Mouse (Mus musculus) forebrain, embryonic 14.5 days (tissue): Measurements from ENCODE around the gene Slc39a5. TPM values are rescaled to one million over a fixed set of nuclear protein-coding genes. Genes with fewer than 3 reads are reported as not detected.
A peak's percentile ranks its signal among the peaks of the same experiment; 100 is the strongest.

Experiments
- ATAC-seq: fragments of 200-750 bp; cut with Nextera tagmentation; 2 replicates; pipeline ENCODE4 v1.8.0; 2017; ENCODE audit warnings: mild to moderate bottlenecking, moderate library complexity
- DNase-seq: peaks from one replicate; pipeline ENCODE4 v3.0.0-alpha.2; 2015; ENCODE audit warnings: low spot score
- H3K27ac ChIP-seq: fragments of 300-500 bp; sonication (generic); 2 replicates; pipeline ENCODE4 v1.5.1; 2014; ENCODE audit warnings: low read depth, mild to moderate bottlenecking, control low read depth, low read length, moderate library complexity
- H3K27me3 ChIP-seq: fragments of 300-500 bp; sonication (generic); replicated peaks from 2 replicates; pipeline ENCODE4 v1.6.1; 2014; ENCODE audit warnings: low read length, control low read depth, mixed read lengths; ENCODE audit not compliant: control insufficient read depth, insufficient read depth
- H3K36me3 ChIP-seq: fragments of 300-500 bp; sonication (generic); 2 replicates; pipeline ENCODE4 v1.6.1; 2014; ENCODE audit warnings: low read length, control low read depth; ENCODE audit not compliant: control insufficient read depth, insufficient read depth
- H3K4me1 ChIP-seq: fragments of 300-500 bp; sonication (generic); 2 replicates; pipeline ENCODE4 v1.6.1; 2014; ENCODE audit warnings: antibody characterized with exemption, low read length, control low read depth; ENCODE audit not compliant: control insufficient read depth, insufficient read depth
- H3K4me2 ChIP-seq: fragments of 300-500 bp; sonication (generic); 2 replicates; pipeline ENCODE4 v1.6.1; 2014; ENCODE audit warnings: mild to moderate bottlenecking, control low read depth, low read length
- H3K4me3 ChIP-seq: fragments of 300-500 bp; sonication (generic); 2 replicates; pipeline ENCODE4 v1.5.1; 2014; ENCODE audit warnings: low read depth, low read length, control low read depth
- H3K9ac ChIP-seq: fragments of 300-500 bp; sonication (generic); 2 replicates; pipeline ENCODE4 v1.6.1; 2014; ENCODE audit warnings: mild to moderate bottlenecking, low read length, control low read depth, moderate library complexity
- H3K9me3 ChIP-seq: fragments of 300-500 bp; sonication (generic); replicated peaks from 2 replicates; pipeline ENCODE4 v1.6.1; 2016; ENCODE audit warnings: low read length, control low read depth, mixed read lengths; ENCODE audit not compliant: control insufficient read depth
- WGBS: fragments of 180-500 bp; shearing (Covaris S2); extraction: QIAGEN DNeasy Blood & Tissue Kit; methylation state at CpG from one replicate; pipeline ENCODE4 v1.1.7; 2014; 5-methylcytosine and 5-hydroxymethylcytosine counted together
- polyA plus RNA-seq: library from polyadenylated mRNA; unstranded; fragments of >200 nt; fragmentation: Nextera tagmentation; extraction: Ambion mirVana; gene quantifications from 2 replicates; pipeline ENCODE4 v1.2.1, GENCODE M21; 2014

The Slc39a5 gene
- polyA plus RNA-seq, 1 experiment from 2014 or later, result not detected

- 93% methylated on average over 7 of the region's 7 CpGs for WGBS
- Histone ChIP-seq H3K9me3 (no peaks in the 10 kb centered on the region), H3K4me3 (no peak overlapping the region), H3K36me3 (peaks cover 98% of the 10 kb centered on the region), H3K27me3 (no peaks in the 10 kb centered on the region), H3K9ac (no peak overlapping the region), H3K27ac (no peak overlapping the region), H3K4me1 (no peaks in the 10 kb centered on the region), H3K4me2 (no peak overlapping the region)
- ATAC-seq (no peak), DNase-seq (no peak)
These were observed 15.1 kb downstream of the Slc39a5 start for GRCm38 (mm10) chr10:128385902-128386301.

- no peak for ATAC-seq
- Histone ChIP-seq H3K4me2 (no peak overlapping the region), H3K4me3 (no peak overlapping the region), H3K27ac (no peak overlapping the region), H3K4me1 (peaks cover 11% of the 10 kb centered on the region), H3K27me3 (no peaks in the 10 kb centered on the region), H3K36me3 (peaks cover 91% of the 10 kb centered on the region), H3K9ac (no peak overlapping the region), H3K9me3 (no peaks in the 10 kb centered on the region)
- 91% methylated on average over 8 of the region's 8 CpGs for WGBS
- DNase-seq, result no peak
These were observed 18.5 kb downstream of the Slc39a5 start for GRCm38 (mm10) chr10:128382482-128382881.

GRCm38 (mm10) chr10:128380565-128380964, 20.5 kb downstream of the Slc39a5 start:
- no peaks in the 10 kb centered on the region for H3K27me3 ChIP-seq
- ATAC-seq (no peak), DNase-seq (no peak)
- H3K4me2 ChIP-seq, result no peak overlapping the region
- H3K36me3 ChIP-seq, result peaks cover 71% of the 10 kb centered on the region
- WGBS, result 88% methylated on average over 5 of the region's 5 CpGs
- peaks cover 11% of the 10 kb centered on the region for H3K4me1 ChIP-seq
- no peak overlapping the region for H3K27ac ChIP-seq
- H3K9me3 ChIP-seq, result no peaks in the 10 kb centered on the region
- no peak overlapping the region for H3K9ac ChIP-seq
- no peak overlapping the region for H3K4me3 ChIP-seq

GRCm38 (mm10) chr10:128379260-128379659, 21.8 kb downstream of the Slc39a5 start:
- 94% methylated on average over 7 of the region's 7 CpGs for WGBS
- no peak overlapping the region for H3K4me3 ChIP-seq

GRCm38 (mm10) chr10:128378462-128378861, 22.6 kb downstream of the Slc39a5 start:
- no peak for ATAC-seq
- Histone ChIP-seq H3K27me3 (no peaks in the 10 kb centered on the region), H3K36me3 (peaks cover 50% of the 10 kb centered on the region), H3K27ac (no peak overlapping the region), H3K9me3 (no peaks in the 10 kb centered on the region), H3K4me3 (peak overlapping the region; percentile 99), H3K4me2 (peak overlapping the region; percentile 61), H3K4me1 (peaks cover 11% of the 10 kb centered on the region), H3K9ac (peak overlapping the region; percentile 99)
- DNase-seq, result no peak
- 56% methylated on average over 3 of the region's 3 CpGs for WGBS

More at GRCm38 (mm10) chr10:128379260-128379659, 21.8 kb downstream of the Slc39a5 start:
- Histone ChIP-seq H3K4me1 (peaks cover 11% of the 10 kb centered on the region), H3K27me3 (no peaks in the 10 kb centered on the region), H3K9me3 (no peaks in the 10 kb centered on the region), H3K27ac (no peak overlapping the region), H3K9ac (no peak overlapping the region; the same call in 1 of the 2 replicates), H3K4me2 (no peak overlapping the region), H3K36me3 (peaks cover 58% of the 10 kb centered on the region)
- no peak for ATAC-seq
- no peak for DNase-seq

GRCm38 (mm10) chr10:128377940-128378448, 23.0 kb downstream of the Slc39a5 start:
- WGBS, result 46% methylated on average over 14 of the region's 14 CpGs
- ATAC-seq (no peak), DNase-seq (no peak)
- peaks cover 11% of the 10 kb centered on the region for H3K4me1 ChIP-seq
- H3K9ac ChIP-seq, result peak overlapping the region; percentile 99
- H3K4me3 ChIP-seq, result peak overlapping the region; percentile 99
- peak overlapping the region; percentile 94 for H3K27ac ChIP-seq
- H3K4me2 ChIP-seq, result peak overlapping the region; percentile 61
- no peaks in the 10 kb centered on the region for H3K27me3 ChIP-seq
- peaks cover 46% of the 10 kb centered on the region for H3K36me3 ChIP-seq
- no peaks in the 10 kb centered on the region for H3K9me3 ChIP-seq

- peaks cover 11% of the 10 kb centered on the region for H3K4me1 ChIP-seq
- DNase-seq (peak; percentile 75), ATAC-seq (peak; percentile 76)
- under 1% methylated on average over 47 of the region's 47 CpGs for WGBS
- H3K4me3 ChIP-seq, result peak overlapping the region; percentile 99
- no peaks in the 10 kb centered on the region for H3K9me3 ChIP-seq
- peaks cover 40% of the 10 kb centered on the region for H3K36me3 ChIP-seq
- peak overlapping the region; percentile 99 for H3K9ac ChIP-seq
- H3K27me3 ChIP-seq, result no peaks in the 10 kb centered on the region
- H3K27ac ChIP-seq, result peak overlapping the region; percentile 94
- H3K4me2 ChIP-seq, result peak overlapping the region; percentile 61
These were observed 23.6 kb downstream of the Slc39a5 start for GRCm38 (mm10) chr10:128377222-128377939.

- H3K27me3 ChIP-seq, result no peaks in the 10 kb centered on the region
- DNase-seq (peak; percentile 84), ATAC-seq (peak; percentile 92)
- under 1% methylated on average over 51 of the region's 73 CpGs for WGBS
- H3K9me3 ChIP-seq, result no peaks in the 10 kb centered on the region
- peak within 1 kb of the TSS; percentile 94 for H3K27ac ChIP-seq
- H3K4me2 ChIP-seq, result peak within 1 kb of the TSS; percentile 61
- H3K36me3 ChIP-seq, result peaks cover 32% of the 10 kb centered on the region
- peaks cover 11% of the 10 kb centered on the region for H3K4me1 ChIP-seq
- H3K9ac ChIP-seq, result peak within 1 kb of the TSS; percentile 99
- H3K4me3 ChIP-seq, result peak within 1 kb of the TSS; percentile 99
These were observed 24.4 kb downstream of the Slc39a5 start, which contains the start of gene Ankrd52 for GRCm38 (mm10) chr10:128376455-128377211. TSS of gene Ankrd52 (plus strand) at chr10:128377115.
